Mouse (Mus musculus): ENCODE results near the gene C2cd2.

GRCm38 (mm10) chr16:97844967-97845937 lies 117.1 kb downstream of the C2cd2 start:
- TF ChIP-seq CTCF (IDR thresholded peaks at IDR 0.05; ENCODE audit: insufficient read depth, low read depth, low read length) (no peak), POLR2A (IDR thresholded peaks at IDR 0.05; ENCODE audit: insufficient read depth, low read depth, low read length) (no peak)

Measured in olfactory bulb, adult 2 months (tissue).